Mouse (Mus musculus): ENCODE measurements around the gene Cox10.

Gene Cox10

DNA sequence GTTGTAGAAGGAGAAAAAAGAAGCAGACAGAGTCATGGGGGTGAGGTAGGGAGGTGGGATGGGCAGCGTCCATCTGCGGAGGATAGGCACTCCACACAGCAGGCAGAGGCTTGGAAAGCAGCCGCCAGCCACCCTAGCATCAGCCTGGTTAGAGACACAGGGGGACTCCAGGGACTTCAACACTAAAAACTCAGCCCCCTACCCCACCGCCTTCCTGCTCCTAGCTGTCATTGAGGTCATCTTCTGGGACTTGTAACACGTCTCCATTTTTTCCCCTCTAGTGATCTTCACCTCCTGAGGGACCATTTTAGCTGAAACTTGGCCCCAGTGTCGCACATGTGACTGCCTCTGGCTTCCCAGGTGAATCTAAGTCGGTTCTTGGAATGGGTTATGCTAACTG is 88.5 kb downstream of the Cox10 start:
- DNase-seq, result no peak

DNA sequence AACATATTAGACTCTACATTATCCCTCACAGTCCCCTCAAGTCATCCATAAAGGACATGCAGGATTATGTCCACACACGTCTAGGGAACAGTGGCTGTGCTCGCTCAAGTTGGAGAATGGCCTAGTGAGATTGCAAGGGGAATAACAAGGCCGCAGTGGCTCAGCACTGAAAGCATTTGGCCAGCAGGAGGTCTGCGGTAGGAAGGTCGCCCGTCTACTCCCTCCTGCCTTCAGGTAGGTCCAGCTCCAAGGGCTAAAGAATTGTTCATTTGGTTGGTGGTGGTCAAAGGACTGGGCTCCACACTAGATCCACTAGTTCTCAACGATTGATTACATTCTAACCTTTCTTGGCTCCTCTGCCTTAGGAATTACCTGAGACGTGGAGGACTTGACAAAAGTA is 89.0 kb downstream of the Cox10 start:
- no peak for DNase-seq

DNA sequence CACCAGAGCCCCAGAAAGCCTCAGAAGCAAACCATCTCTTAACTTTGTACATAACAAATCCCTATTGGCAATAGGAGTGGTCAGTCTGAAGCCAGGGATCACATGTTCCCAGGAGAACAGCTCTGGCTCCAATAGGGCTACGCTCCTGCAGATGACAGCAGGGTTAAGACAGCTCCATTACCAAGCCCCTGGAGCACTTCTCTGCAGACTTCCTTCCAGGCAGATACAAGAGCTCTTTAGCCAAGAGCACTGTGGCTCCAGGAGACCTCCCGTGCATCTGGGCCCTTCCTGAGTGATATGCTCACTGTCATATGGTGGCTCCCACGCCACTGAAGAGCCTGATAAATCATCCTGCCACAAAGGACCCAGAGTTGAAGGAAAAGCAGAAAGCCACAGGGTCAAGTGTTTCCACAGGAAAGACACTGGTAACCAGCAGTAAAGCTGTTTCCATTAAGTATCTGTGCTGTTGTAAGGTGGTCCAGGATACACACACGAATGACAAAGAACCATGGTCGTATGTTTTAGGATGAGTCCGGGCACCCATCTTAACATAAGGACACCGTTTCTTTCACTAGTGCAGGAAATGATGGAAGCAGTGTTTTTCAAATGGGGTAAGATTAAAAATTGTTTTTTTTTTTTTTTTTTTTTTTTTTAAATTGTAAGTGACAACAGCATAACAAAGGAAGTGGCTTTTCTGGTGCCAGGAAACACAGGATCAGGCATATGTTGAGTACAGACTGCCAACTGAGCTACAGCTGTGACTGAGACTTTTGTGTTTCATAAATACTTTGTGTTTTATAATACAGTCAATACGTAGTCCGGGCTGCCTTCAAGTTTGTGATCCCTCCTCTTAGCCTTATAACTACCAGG is 90.0 kb downstream of the Cox10 start:
- peak; percentile 20 for DNase-seq

DNA sequence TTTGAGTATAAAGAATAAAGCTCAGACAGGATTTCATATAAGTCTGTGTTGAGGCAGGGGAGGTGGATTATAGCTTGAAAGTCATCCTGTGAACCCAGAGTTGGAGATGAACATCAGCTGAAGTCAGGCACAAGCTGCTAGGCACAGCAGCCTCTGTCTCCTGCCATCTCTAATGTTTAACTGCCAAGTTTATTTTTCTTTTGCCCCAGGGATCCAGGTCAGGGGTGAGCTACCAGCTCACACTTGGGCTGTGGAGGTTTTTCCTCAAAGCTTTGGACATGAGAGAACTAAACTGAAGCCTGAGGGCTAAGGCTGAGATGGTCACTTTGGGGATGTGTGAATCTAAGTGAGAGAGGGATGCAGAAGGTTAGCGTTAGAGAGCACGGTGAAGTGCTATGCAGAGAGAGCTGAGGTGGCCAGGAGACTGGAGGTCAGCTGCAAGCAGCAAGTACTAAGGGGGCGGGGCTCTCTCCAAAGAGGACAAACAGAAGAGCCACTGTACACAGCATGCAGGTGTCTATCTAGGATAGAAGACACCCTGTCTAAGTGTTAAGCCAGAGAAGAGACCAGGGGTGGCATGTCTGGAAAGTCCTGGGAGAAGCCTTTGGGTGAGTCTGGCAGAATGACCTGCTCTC is 91.1 kb downstream of the Cox10 start:
- no peak for DNase-seq

DNA sequence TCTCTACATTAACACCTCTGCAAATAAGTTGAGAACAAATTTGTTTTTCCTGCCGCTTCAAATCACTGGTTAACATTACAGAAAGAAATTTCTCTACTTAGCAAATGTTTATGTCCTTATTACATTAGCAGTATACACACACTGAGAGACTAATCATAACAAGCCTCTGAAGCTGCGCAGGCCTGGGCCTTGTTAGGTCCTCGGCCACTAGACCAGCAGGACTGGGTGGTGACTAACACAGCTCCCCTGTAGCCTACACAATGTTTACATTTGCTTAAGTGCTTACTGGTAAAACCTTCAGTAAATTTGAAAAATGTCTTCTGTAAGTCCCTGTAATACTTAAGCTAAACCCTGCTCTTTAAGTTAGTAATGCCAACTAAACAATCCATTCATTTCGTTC is 92.6 kb downstream of the Cox10 start:
- DNase-seq, result no peak

DNA sequence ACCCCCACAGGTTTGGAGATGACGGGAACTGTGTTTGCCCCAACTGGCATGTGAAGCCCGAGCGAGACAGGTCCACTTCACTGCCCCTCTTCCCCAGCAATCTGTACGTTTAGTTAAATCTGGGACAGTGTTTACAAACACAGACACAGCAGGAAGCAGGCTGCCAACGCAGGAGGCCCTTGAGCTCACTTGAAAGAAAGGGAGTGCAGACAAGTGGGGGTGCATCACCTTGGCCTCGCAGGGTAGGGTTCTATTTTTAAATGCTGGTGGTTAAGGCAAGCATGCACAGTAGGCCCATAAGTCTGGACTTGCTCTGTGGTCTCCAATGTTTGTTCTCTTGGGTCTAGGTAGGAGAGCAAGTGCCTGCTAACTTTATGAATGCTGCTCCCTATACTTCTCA is 93.8 kb downstream of the Cox10 start:
- no peak for DNase-seq

DNA sequence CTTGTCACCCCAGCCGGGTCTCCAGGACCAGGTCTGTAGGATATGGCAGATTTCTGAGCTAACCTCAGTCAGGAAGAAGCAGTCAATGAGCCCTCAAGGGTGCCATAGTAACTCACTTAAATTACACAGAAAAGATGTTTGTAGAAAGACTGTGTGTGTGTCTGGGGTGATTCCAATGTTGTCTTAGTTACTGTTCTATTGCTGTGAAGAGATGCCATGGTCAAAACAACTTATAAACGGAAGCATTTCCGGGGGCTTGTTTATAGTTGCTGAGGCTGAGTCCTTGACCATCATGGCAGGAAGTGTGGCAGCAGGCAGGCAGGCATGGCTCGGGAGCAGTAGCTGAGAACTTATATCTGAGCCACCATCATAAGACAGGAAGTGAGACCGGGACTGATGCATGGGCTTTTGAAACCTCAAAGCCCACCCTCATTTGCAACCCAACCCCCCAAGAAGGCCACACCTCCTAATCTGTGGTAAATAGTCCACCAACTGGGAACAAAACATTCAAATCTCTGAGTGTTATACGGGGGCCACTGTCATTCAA is 94.6 kb downstream of the Cox10 start:
- DNase-seq, result no peak

DNA sequence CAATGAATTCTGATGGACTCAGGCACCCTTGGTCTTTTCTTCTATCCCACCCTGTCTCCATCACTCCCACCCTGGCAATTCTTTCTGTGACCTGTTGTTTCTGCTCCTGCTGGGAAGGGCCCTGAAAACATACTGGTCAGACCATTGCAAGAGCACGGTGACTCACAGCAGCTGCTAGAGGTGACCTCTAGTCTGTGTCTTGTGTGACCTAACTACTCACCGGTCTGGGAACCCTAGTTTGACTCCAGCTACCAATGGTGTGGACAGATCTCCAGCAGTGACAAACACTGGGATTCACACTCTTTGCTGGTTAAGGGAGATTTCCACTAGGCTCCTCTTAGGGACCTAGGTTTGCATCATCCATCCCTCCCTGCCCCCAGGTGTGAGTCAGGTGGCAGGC is 101.5 kb downstream of the Cox10 start:
- DNase-seq, result no peak

DNA sequence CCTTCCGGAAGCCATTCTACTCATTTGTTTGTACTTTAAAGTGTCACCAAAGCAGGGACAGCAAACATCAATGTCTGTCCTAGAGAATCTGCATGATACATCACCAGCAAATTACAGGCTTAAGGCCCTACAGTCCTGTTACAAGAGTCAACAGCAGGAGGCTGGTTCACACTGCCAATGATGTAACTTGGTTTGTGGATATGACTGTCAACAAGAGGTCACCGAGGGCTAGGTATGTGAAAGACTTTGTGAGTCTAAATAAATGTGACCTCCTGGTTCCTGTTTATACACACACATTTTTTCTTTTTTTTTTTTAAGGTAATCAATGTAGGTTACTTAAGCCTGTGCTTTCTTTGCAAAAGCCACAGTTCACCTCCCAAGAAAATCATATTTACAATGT is 102.5 kb downstream of the Cox10 start:
- no peak for DNase-seq

DNA sequence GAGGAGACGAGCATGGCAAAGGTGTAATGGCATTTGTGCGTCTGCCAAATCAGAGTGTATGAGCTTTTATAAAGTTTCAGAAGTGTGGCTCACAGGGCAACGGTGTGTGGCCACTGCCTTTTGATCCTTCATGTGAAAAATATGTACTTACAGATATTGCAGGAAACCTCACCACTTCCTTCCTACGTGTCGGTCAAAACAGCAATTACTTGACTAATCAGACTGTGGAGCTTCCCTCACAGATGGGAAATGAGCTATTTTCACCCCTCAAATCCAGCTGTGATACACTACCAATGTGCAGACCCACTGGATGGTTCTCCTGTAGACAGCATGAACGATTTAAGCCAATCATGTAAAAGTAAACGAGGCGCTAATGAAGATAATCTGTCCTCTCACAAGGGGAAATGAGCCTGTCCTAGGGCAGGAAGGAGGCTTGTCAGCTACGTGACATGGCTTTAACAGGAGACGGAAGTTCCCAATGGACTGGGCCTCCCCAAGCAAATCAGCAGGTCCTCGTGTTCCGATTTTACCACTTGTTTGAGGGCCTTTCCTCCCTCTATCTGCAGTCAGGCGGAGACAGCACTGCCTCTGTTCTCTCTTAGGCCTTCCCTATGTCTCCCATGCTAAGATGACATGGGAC is 103.9 kb downstream of the Cox10 start:
- DNase-seq, result no peak

DNA sequence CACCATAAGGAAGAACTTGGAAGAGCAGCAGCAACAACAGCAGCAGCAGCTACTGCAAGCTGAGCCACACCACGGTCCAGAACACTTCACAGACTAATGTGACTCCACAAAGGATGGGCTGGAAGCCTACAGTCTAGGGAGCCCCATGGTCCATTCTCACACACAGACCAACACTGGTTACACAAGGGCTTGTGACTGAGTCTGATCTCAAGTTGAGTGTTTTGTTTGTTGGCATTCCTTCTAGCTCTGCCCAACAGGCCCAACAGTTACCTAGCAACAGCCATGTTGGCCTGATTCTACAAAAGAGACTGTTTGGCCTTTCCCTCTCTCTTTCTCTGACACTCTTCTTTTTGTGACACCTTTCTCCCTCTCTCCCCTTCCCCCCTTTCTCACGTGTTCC is 105.3 kb downstream of the Cox10 start:
- DNase-seq, result no peak

DNA sequence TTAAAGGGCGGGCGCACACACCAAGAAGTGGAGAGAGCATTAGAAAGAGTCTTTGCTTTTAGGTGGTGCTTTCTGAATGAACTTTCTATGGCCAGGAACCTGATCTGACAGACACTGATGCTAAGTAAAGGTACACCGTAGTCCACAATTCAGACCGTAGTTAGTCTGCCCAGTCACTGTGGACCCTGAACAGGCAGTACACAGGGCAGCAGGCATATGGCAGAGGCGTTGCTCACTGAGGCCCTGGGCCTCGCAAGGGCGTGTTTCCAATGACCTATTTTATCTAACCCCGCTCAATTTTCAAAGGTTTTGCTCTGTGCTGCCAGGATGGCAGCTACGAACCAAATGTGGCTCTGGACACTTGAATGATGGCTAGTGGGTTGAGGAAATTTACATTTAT is 107.8 kb downstream of the Cox10 start:
- DNase-seq, result no peak

DNA sequence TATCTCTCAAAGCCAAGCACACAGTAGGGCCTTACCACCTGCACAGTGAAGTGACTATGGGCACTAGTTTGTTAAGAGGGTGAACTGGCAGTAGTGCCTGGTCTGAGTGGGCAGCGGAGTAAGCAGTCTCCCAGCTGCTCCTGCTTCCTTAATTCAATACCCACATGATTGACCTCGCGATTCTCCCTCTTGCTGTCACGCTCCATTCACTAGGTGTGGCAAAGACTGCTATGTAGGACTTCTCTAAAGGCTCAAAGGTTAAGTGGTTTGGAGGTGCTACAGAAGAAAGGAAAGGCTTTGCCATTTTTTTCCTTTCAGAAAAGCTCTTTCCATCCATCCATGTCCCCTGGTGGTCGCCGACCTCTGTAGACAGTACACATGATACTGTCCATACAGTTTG is 108.5 kb downstream of the Cox10 start:
- DNase-seq, result no peak

DNA sequence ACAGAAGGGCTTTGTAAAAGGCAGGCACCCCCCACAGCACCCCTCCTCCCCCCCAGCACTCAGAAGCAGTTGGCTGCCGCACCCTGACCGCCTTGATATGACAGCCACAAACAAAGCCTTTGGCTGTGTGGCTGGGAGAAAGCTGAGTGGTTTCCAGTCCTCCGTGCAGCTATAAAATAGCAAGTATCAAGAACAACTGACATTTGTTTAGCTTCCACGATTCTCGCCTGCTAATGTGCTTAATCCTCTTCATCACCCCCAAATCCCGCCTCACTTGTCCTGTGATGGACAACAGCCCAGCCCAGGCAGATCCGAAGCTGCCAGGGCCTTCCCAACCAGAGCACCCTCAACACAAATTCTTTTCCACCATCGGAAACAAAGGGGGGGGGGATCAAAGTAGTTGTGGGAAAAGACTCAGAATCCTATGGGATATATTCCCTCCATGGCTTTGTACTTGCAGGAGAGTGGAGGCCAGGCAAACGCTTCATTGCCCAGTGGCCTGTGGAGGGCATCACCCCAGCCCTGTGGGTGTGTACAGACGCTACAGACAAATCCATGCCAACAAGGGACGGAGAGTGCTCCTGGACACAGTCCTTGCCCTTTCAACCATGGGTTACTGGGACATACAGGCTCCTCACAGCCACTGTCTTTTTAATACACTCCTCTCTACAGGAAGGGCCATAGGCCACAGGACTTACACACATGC is 109.9 kb downstream of the Cox10 start:
- no peak for DNase-seq

DNA sequence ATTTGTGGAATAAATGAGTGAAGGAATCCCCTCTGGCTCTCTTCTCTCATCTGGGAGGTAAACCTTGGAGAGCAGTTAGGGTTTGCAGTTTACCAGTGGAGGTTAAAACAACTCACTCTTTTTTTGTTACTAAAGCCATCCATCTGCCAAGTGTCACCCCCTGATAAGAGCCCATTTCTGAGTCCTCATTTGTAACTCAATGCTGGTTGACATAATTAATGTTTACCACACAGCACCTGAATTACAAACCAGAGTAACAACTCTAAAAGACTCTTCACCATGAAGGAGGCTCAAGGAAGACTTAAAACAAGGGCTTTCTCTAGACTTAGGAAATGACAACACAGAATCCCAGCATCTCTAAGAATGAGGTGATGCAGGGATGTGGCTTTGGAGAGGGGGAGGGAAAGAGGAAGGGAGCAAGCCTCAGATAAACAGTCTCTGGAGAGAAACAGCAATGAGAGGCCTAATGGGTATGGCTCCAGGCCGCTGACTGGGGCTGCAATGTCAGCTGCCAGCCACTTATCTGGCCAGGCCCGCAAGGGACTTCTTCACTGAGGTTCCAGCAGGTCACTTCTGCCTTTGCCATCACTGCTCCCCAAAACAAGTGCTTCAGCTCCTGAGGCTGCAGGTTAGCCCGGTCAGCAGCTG is 110.8 kb downstream of the Cox10 start:
- no peak for DNase-seq

DNA sequence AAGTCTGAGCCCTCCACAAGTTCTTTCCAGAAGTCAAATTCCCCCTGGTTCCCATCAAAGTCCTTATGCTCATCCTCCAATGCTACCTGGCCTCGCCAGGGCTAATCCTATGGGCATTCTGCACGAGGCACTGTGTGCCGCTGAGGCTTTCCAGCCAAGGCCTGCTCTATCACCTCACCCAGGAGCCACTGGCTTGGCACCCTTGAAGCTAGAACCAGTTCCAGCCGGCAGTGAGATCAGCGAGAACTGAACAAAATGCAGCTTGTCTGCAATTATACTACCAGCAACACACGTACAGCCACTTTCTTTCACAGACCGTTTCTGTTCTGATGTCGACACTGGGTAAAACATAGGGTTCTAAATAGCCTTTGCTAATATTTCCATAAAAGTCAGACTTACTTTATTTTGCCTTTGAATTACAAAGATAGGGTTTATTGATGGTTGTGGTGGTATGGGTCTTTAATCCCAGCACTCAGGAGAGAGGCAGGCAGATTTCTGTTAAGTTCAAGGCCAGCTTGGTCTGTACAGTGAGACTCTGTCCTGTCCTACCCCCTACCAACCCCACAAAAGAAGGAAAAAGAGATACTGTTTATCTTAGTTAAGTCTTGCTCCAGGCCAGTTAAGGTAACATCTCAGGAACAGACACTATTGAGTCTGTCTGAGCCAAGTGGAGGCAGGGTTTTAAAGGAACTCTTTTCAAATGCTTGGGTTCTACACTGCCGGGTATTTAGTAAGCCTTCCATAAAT is 111.5 kb downstream of the Cox10 start:
- no peak for DNase-seq

DNA sequence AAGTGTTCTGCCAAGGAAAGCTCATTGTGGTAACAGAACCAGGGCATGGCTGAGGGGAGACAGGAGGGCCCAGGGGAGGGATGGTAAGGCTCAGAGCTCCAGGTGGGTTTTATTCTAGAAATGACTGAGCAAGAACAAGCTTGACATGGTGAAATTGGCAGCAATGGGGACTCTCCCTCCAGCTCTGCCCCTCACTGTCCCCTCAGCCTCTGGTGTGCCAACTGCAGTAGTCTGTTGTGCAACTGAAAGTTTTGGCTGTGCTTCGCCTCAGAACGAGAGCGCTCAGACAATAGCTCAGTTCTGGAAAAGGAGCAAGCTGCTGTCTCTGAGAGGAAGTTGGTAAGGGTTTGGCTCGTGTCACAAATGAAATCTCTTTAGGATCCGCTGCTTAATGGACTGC is 113.8 kb downstream of the Cox10 start:
- DNase-seq, result no peak

DNA sequence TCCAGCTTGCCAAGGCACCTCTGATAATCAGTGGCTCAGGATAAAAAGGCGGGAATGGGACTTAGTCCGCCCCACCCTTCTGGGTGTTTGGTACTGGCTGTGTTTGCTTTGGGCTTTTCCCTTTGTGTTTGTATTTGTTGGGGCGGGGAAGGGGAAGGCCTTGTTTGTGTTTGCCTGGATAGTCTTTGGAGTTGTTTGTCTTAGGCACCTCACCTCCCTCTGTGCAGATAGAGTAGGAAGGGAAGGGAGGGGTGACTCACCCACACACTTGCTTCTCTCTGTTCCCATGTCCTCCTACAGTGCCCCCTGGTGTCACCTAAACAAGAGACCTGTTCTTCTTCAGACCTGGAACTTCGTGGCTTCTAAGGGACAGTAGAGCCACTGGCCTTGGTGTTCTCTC is 122.1 kb downstream of the Cox10 start:
- DNase-seq, result no peak

DNA sequence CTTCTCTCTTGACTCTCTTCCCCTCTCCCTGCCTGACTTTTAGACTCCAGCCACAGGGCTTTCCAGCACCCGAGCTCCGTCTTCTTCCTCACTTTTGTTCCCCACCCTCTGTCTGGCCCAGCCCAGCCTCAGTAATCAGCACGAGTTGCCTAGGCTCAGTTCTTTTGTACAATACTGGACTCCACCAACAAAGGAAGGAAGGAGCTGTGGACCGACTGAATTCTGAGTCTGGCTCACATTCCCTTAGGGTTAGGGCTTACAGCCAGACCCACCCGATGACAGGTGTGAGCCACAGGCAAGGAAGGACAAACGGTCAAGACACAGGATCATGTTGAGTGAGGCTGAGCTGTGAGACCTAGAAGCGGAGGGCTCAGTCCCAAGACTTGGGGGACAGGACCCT is 122.5 kb downstream of the Cox10 start:
- no peak for DNase-seq

DNA sequence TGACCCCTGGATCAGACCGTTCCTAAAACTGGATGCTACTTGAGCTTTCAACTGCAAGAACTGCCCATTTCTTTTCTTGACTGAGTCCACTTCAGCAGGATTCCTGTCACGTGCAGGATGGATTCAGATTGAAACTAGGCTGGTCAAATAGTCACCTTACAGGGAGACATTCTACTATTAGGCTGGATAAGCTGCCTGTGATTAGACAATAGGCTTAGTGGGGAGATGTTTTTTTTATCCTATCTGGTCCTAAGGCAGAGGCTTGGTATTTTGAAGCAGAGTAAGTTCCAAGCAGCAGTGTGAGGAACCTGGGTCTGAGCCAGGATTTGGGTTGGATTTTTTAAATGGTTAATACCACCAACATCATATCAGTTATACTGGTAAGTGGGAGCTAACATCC is 125.4 kb downstream of the Cox10 start:
- no peak for DNase-seq

DNA sequence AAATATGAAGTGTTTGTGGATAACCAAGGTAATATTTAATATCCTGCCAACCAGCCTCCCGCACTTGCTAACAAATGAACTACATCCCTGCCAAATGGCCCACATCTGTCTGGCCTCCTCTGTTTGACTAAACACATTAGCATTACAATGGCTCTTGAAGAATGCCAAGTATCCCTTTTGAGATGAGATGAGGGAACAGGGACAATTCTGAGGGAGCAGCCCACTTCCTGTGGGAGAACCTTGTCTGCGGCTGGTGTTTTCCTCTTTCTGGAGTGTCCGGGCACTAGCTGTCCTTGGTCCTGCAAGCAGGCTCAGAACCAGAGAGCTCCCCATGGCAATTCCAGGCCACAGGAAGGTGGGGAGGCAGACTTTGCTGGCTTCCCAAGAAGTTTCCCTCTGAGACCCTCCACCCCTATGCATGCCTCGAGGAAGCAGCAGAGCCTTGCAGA is 126.5 kb downstream of the Cox10 start:
- DNase-seq, result no peak
